Mouse (Mus musculus) ES-E14 (cell line): ENCODE data around the gene Mapk1. TPM values are rescaled to one million over a fixed set of nuclear protein-coding genes. Genes with fewer than 3 reads are reported as not detected.

Experiments used
- DNase-seq: peaks from one replicate; pipeline ENCODE4 v3.0.0-alpha.2; 2013; ENCODE audit warnings: low read depth, low spot score
- H3K27ac ChIP-seq: 2 replicates; pipeline ENCODE4 v1.5.1; 2012; ENCODE audit warnings: low read depth, mild to moderate bottlenecking, low read length, moderate library complexity, mixed read lengths; ENCODE audit not compliant: poor library complexity, insufficient read depth, severe bottlenecking
- H3K36me3 ChIP-seq: 2 replicates; pipeline ENCODE4 v1.6.1; 2012; ENCODE audit warnings: mild to moderate bottlenecking, low read length, moderate library complexity, mixed read lengths; ENCODE audit not compliant: control insufficient read depth, poor library complexity, insufficient read depth, severe bottlenecking
- H3K4me1 ChIP-seq, 2 experiments: fragments of 150-350 bp in 1 of 2; sonication (generic) in 1 of 2; 2 replicates each; pipeline ENCODE4 v1.6.1; 2012; ENCODE audit warnings: low read length in 2 of 2, mild to moderate bottlenecking in 1 of 2, mixed read lengths in 1 of 2; ENCODE audit not compliant: control insufficient read depth in 2 of 2, insufficient read depth in 2 of 2, poor library complexity in 1 of 2
- H3K4me3 ChIP-seq, 2 experiments: fragments of 150-350 bp in 1 of 2; sonication (generic) in 1 of 2; 2 replicates each; pipeline ENCODE4 v1.5.1; 2012; ENCODE audit warnings: low read length in 2 of 2, low read depth in 1 of 2, mild to moderate bottlenecking in 1 of 2, mixed read lengths in 1 of 2; ENCODE audit not compliant: insufficient read depth in 1 of 2, poor library complexity in 1 of 2, severe bottlenecking in 1 of 2
- H3K9ac ChIP-seq: 2 replicates; pipeline ENCODE4 v1.6.1; 2012; ENCODE audit warnings: low read depth, mild to moderate bottlenecking, low read length, mixed read lengths; ENCODE audit not compliant: poor library complexity, insufficient read depth, severe bottlenecking
- H3K9me3 ChIP-seq: fragments of 150-350 bp; sonication (generic); 2 replicates; pipeline ENCODE4 v1.6.1; 2012; ENCODE audit warnings: low read depth, mild to moderate bottlenecking, low read length; ENCODE audit not compliant: control insufficient read depth, insufficient read depth
- CHD2 ChIP-seq: IDR thresholded peaks from 2 replicates; pipeline ENCODE4 v1.6.1; 2014; ENCODE audit warnings: mild to moderate bottlenecking, low read depth, low read length, inconsistent platforms
- HCFC1 ChIP-seq: IDR thresholded peaks from 2 replicates; pipeline ENCODE4 v1.6.1; 2012; ENCODE audit warnings: low read length, inconsistent platforms, borderline replicate concordance; ENCODE audit not compliant: insufficient read depth
- MAFK ChIP-seq: IDR thresholded peaks from 2 replicates; pipeline ENCODE4 v1.6.1; 2014; ENCODE audit warnings: mild to moderate bottlenecking, low read depth, low read length, inconsistent platforms; ENCODE audit not compliant: insufficient read depth
- ZC3H11A ChIP-seq: IDR thresholded peaks from 2 replicates; pipeline ENCODE4 v1.6.1; 2012; ENCODE audit warnings: low read depth, mild to moderate bottlenecking, inconsistent platforms, low read length, borderline replicate concordance
- ZNF384 ChIP-seq: IDR thresholded peaks from 2 replicates; pipeline ENCODE4 v1.6.1; 2012; ENCODE audit warnings: low read depth, low read length, inconsistent platforms
- in situ Hi-C, 2 experiments: fragments of 600-800 bp; cut with MboI; formaldehyde crosslinking; loops; one replicate each; pipeline ENCODE4 v1.15.1; 2025; ENCODE audit warnings: low sequenced_read_pairs in 2 of 2, inconsistent platforms in 1 of 2; ENCODE audit not compliant: unreplicated experiment in 2 of 2
- total RNA-seq: library from RNA; depleted of rRNA; stranded (reverse); fragments of 300-350 nt; gene quantifications from 2 replicates; pipeline ENCODE4 v1.2.3, GENCODE M21; 2012

Gene Mapk1
- total RNA-seq, 1 experiment, result 136 TPM

DNA sequence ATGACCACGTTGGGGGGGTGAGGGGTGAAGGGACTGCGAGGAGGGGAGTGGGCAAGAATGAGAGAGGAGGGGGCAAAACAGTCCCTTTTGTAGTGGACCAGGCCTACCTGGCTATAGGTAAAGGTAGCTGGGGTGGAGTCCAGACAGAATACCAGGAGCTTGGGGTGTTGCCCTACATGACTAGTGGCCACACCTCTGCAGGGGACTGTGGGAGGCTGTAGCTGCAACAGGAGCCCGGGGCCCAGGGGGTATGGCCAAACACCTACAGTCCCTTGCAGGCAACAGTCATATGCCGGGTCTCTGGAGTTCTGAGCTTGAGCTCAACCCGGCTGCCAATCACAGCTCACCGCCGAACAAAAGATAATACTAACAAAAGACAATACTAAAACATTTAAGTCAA lies 68.9 kb downstream of the Mapk1 start:
- H3K36me3 ChIP-seq, result peaks cover 6% of the 10 kb centered on the region
- H3K4me3 ChIP-seq, result no peak overlapping the region
- H3K9ac ChIP-seq, result no peak overlapping the region
- TF ChIP-seq CHD2 (no peak), ZC3H11A (no peak), ZNF384 (no peak), MAFK (no peak), HCFC1 (no peak)
- H3K27ac ChIP-seq, result no peak overlapping the region
- no peaks in the 10 kb centered on the region for H3K9me3 ChIP-seq
- DNase-seq, result no peak
- peaks cover 0 to 4% of the 10 kb centered on the region in 2 experiments; a peak in 1 of 4 replicates for H3K4me1 ChIP-seq
- in situ Hi-C loops, result no loop called here

DNA sequence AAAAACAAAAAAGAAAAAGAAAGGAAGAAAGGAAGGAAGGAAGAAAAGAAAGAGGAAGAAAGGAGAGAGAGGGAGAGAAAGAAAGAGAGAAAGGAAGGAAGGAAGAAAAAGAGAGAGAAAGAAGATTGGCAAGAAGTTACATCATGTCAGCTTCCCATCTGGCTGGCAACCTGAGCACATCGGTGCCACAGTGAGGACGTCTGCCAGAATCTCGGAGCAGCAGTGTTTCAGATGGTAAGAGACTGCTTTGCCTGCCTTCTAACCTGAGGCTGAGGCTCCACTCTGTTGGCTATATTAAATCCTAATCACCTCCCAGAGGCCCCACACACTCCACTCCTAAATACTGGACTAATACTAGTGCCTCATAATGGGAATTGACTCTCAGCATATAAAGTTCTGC lies 70.7 kb downstream of the Mapk1 start:
- Histone ChIP-seq H3K9me3 (no peaks in the 10 kb centered on the region), H3K4me3 (no peak overlapping the region), H3K4me1 (peaks cover 0 to 4% of the 10 kb centered on the region in 2 experiments; a peak in 1 of 4 replicates), H3K27ac (no peak overlapping the region), H3K9ac (no peak overlapping the region), H3K36me3 (no peaks in the 10 kb centered on the region)
- in situ Hi-C loops, result no loop called here
- TF ChIP-seq ZC3H11A, result no peak
- no peak for TF ChIP-seq CHD2
- TF ChIP-seq ZNF384, result no peak
- no peak for TF ChIP-seq MAFK
- DNase-seq, result no peak

DNA sequence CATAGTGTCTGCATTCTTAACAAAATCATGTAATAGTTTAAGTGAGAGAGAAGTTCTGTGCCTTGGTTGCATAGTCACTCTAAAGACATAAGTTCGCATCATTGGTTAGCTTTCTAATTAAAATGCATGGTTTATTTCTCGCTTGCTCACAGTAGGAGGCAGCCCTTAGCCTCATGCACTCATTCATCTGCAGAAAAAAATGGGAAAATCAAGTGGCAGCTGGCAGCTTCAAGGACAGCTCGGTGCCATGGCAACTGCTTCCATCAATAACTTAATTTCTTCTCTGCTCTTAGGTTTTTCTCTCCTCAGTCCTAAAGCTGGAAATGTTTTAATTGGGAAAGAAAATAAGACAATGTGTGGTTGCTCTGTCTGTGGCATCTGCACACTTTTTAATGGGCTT lies 72.4 kb downstream of the Mapk1 start:
- H3K9me3 ChIP-seq, result no peaks in the 10 kb centered on the region
- no peak overlapping the region for H3K9ac ChIP-seq
- no peaks in the 10 kb centered on the region for H3K36me3 ChIP-seq
- TF ChIP-seq ZNF384 (no peak), HCFC1 (no peak), MAFK (no peak)
- peaks cover 0 to 4% of the 10 kb centered on the region in 2 experiments; a peak in 1 of 4 replicates for H3K4me1 ChIP-seq
- no peak overlapping the region for H3K4me3 ChIP-seq
- in situ Hi-C loops, result no loop called here
- DNase-seq, result no peak
- no peak overlapping the region for H3K27ac ChIP-seq

DNA sequence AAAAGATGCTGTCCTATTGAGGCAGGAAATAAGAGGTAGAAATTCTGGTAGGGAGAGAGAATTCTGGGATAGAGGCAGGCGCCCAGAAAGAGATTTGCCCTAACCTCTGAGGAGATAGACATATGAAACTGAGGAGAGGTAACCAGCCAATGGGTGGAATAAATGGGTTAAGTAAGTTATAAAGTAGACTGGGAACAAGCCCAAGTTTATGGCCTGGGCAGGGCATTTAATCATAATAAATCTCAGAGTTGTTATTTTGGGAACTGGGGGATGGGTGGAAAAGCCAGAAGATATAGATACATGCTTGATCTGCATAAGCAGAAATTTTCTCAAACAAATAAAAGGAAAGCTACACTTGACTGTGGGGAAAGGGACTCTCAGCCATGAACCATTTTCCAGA lies 79.2 kb downstream of the Mapk1 start:
- no peak for TF ChIP-seq ZNF384
- no peak for DNase-seq
- no peak overlapping the region for H3K4me3 ChIP-seq
- no peaks in the 10 kb centered on the region for H3K36me3 ChIP-seq
- H3K9me3 ChIP-seq, result no peaks in the 10 kb centered on the region
- no peak overlapping the region for H3K9ac ChIP-seq
- H3K4me1 ChIP-seq, result no peaks in the 10 kb centered on the region
- no peak overlapping the region for H3K27ac ChIP-seq
- in situ Hi-C loops, result no loop called here

DNA sequence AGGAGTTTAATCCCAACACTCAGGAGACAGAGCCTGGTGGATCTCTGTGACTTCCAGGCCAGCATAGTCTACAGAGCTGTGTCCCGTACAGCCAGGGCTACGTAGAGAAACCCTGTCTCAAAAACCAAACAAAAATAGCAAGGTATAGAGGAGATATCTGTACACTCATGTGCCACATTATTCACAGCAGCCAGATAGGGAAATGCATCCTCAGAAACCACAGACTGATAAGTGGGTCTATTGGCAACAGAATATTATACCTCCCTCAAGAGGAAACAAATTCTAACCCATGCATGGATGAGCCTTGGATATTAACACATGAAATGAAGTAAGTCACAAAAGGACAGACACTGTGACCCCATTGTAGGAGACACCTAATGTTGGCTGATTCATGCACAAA lies 84.4 kb downstream of the Mapk1 start:
- H3K9ac ChIP-seq, result no peak overlapping the region
- no peak for TF ChIP-seq HCFC1
- TF ChIP-seq ZC3H11A, result no peak
- no peak for TF ChIP-seq MAFK
- TF ChIP-seq CHD2, result no peak
- no peaks in the 10 kb centered on the region for H3K9me3 ChIP-seq
- H3K27ac ChIP-seq, result no peak overlapping the region
- in situ Hi-C loops, result no loop called here
- H3K4me1 ChIP-seq, result no peaks in the 10 kb centered on the region
- no peak overlapping the region for H3K4me3 ChIP-seq
- no peak for DNase-seq
- no peaks in the 10 kb centered on the region; the same call in 1 of the 2 replicates for H3K36me3 ChIP-seq
